Mouse (Mus musculus) CH12.LX (cell line): ENCODE data around the gene Hnrnpul1. TPM values are rescaled to one million over a fixed set of nuclear protein-coding genes. Genes with fewer than 3 reads are reported as not detected.

Source experiments
- DNase-seq: peaks from one replicate; pipeline ENCODE4 v3.0.0-alpha.2; 2013; ENCODE audit errors: extremely low read depth
- H3K27ac ChIP-seq: 2 replicates; pipeline ENCODE4 v1.5.1; 2012; ENCODE audit warnings: low read depth, mild to moderate bottlenecking, control low read depth, moderate library complexity; ENCODE audit not compliant: insufficient read depth
- H3K27me3 ChIP-seq: replicated peaks from 2 replicates; pipeline ENCODE3; 2012; ENCODE audit warnings: inconsistent platforms
- H3K36me3 ChIP-seq, 2 experiments: replicated peaks in 1 of 2; 2 replicates each; pipeline versions ENCODE3 to v1.6.1; 2012; ENCODE audit warnings: inconsistent platforms in 1 of 2, low read length in 1 of 2, mild to moderate bottlenecking in 1 of 2, mixed read lengths in 1 of 2, moderate library complexity in 1 of 2; ENCODE audit not compliant: control insufficient read depth in 1 of 2, insufficient read depth in 1 of 2
- H3K4me1 ChIP-seq, 2 experiments: 2 replicates each; pipeline ENCODE4 v1.6.1; 2012; ENCODE audit warnings: inconsistent platforms in 1 of 2, moderate library complexity in 1 of 2; ENCODE audit not compliant: insufficient read depth in 2 of 2, control insufficient read depth in 1 of 2
- H3K4me2 ChIP-seq: 2 replicates; pipeline ENCODE4 v1.6.1; 2012; ENCODE audit warnings: low read depth, mild to moderate bottlenecking, control low read depth; ENCODE audit not compliant: poor library complexity, insufficient read depth, severe bottlenecking
- H3K4me3 ChIP-seq, 3 experiments: fragments of 150-350 bp in 1 of 3; sonication (generic) in 1 of 3; replicated peaks in 1 of 3; 2 replicates each; pipeline versions ENCODE3 to v1.5.1; 2011 to 2012; ENCODE audit warnings: low read depth in 2 of 3, low read length in 2 of 3, mild to moderate bottlenecking in 2 of 3, moderate library complexity in 2 of 3, control low read depth in 1 of 3, improper control_type of control experiment in 1 of 3, inconsistent platforms in 1 of 3, mixed read lengths in 1 of 3; ENCODE audit not compliant: poor library complexity in 1 of 3
- H3K79me2 ChIP-seq: replicated peaks from 2 replicates; pipeline ENCODE4 v1.6.1; 2012; ENCODE audit warnings: mild to moderate bottlenecking, moderate library complexity; ENCODE audit not compliant: control insufficient read depth, poor library complexity, insufficient read depth, severe bottlenecking; ENCODE audit errors: extremely low read depth
- H3K9ac ChIP-seq: 2 replicates; pipeline ENCODE4 v1.6.1; 2012; ENCODE audit warnings: low read depth, mild to moderate bottlenecking, control low read depth, moderate library complexity; ENCODE audit not compliant: insufficient read depth
- H3K9me3 ChIP-seq: replicated peaks from 2 replicates; pipeline ENCODE3; 2012; ENCODE audit warnings: low read length, inconsistent platforms, mixed read lengths
- CTCF ChIP-seq, 2 experiments: IDR thresholded peaks in 1 of 2; conservative IDR thresholded peaks in 1 of 2; 2 replicates each; pipeline ENCODE4 v1.5.1; 2011 to 2012; ENCODE audit warnings: low read depth in 2 of 2, low read length in 2 of 2, improper control_type of control experiment in 1 of 2, inconsistent platforms in 1 of 2, mild to moderate bottlenecking in 1 of 2, moderate library complexity in 1 of 2
- E2F4 ChIP-seq: IDR thresholded peaks from 2 replicates; pipeline ENCODE4 v1.6.1; 2011; ENCODE audit warnings: low read depth, low read length, improper control_type of control experiment; ENCODE audit not compliant: insufficient replicate concordance
- EP300 ChIP-seq: IDR thresholded peaks from 2 replicates; pipeline ENCODE4 v1.6.1; 2011; ENCODE audit warnings: low read length, improper control_type of control experiment
- ETS1 ChIP-seq: conservative IDR thresholded peaks from 2 replicates; pipeline ENCODE4 v1.6.1; 2012; ENCODE audit warnings: low read depth, mild to moderate bottlenecking, inconsistent platforms, low read length, improper control_type of control experiment, moderate library complexity
- HCFC1 ChIP-seq: IDR thresholded peaks from 2 replicates; pipeline ENCODE4 v1.6.1; 2012; ENCODE audit warnings: low read depth, mild to moderate bottlenecking, inconsistent platforms, low read length, improper control_type of control experiment
- IRF4 ChIP-seq: IDR thresholded peaks from 2 replicates; pipeline ENCODE4 v1.6.1; 2014; ENCODE audit warnings: low read depth, mild to moderate bottlenecking, inconsistent platforms, low read length, improper control_type of control experiment
- JUN ChIP-seq: IDR thresholded peaks from 2 replicates; pipeline ENCODE4 v1.6.1; 2011; ENCODE audit warnings: low read depth, mild to moderate bottlenecking, low read length, improper control_type of control experiment, moderate library complexity; ENCODE audit not compliant: insufficient read depth
- MAZ ChIP-seq: IDR thresholded peaks from 2 replicates; pipeline ENCODE4 v1.6.1; 2012; ENCODE audit warnings: low read depth, mild to moderate bottlenecking, inconsistent platforms, low read length, improper control_type of control experiment, moderate library complexity
- MXI1 ChIP-seq: IDR thresholded peaks from 2 replicates; pipeline ENCODE4 v1.6.1; 2011; ENCODE audit warnings: mild to moderate bottlenecking, low read depth, low read length, improper control_type of control experiment
- POLR2A ChIP-seq: IDR thresholded peaks from 2 replicates; pipeline ENCODE4 v1.6.1; 2011; ENCODE audit warnings: low read depth, mild to moderate bottlenecking, improper control_type of control experiment, low read length
- POLR2AphosphoS2 ChIP-seq: IDR thresholded peaks from 2 replicates; pipeline ENCODE4 v1.6.1; 2011; ENCODE audit warnings: low read depth, low read length, improper control_type of control experiment
- RAD21 ChIP-seq: IDR thresholded peaks from 2 replicates; pipeline ENCODE4 v1.6.1; 2011; ENCODE audit warnings: low read depth, mild to moderate bottlenecking, low read length, improper control_type of control experiment, moderate library complexity
- SIN3A ChIP-seq: IDR thresholded peaks from 2 replicates; pipeline ENCODE4 v1.6.1; 2012; ENCODE audit warnings: low read length, improper control_type of control experiment, inconsistent platforms
- SMC3 ChIP-seq: IDR thresholded peaks from 2 replicates; pipeline ENCODE4 v1.6.1; 2011; ENCODE audit warnings: low read depth, low read length, improper control_type of control experiment
- TCF12 ChIP-seq: IDR thresholded peaks from 2 replicates; pipeline ENCODE4 v1.6.1; 2014; ENCODE audit warnings: low read depth, mild to moderate bottlenecking, inconsistent platforms, low read length, improper control_type of control experiment
- USF1 ChIP-seq: IDR thresholded peaks from 2 replicates; pipeline ENCODE4 v1.6.1; 2014; ENCODE audit warnings: low read depth, mild to moderate bottlenecking, inconsistent platforms, low read length, improper control_type of control experiment
- USF2 ChIP-seq: conservative IDR thresholded peaks from 2 replicates; pipeline ENCODE4 v1.6.1; 2011; ENCODE audit warnings: low read depth, low read length, improper control_type of control experiment
- ZC3H11A ChIP-seq: IDR thresholded peaks from 2 replicates; pipeline ENCODE4 v1.6.1; 2012; ENCODE audit warnings: low read depth, mild to moderate bottlenecking, inconsistent platforms, low read length, improper control_type of control experiment
- ZKSCAN1 ChIP-seq: IDR thresholded peaks from 2 replicates; pipeline ENCODE4 v1.6.1; 2012; ENCODE audit warnings: low read depth, inconsistent platforms, low read length, improper control_type of control experiment, borderline replicate concordance
- dilution Hi-C: fragments of 300-500 bp; cut with MboI; formaldehyde crosslinking; loops from 2 replicates; pipeline ENCODE4 v1.14.3; 2020; ENCODE audit warnings: low sequenced_read_pairs; ENCODE audit not compliant: extremely low pct_unique_long_range_greater_than_20kb, extremely low pct_ligation_motif_present
- in situ Hi-C: fragments of 300-500 bp; cut with MboI; formaldehyde crosslinking; loops from 3 replicates; pipeline ENCODE4 v1.14.3; 2019; ENCODE audit warnings: low sequenced_read_pairs, low pct_ligation_motif_present, low pct_unique_long_range_greater_than_20kb, mixed read lengths
- polyA plus RNA-seq: library from polyadenylated mRNA; unstranded; fragments of >175 nt; gene quantifications from 2 replicates; pipeline ENCODE4 v1.2.1, GENCODE M21; 2012; ENCODE audit warnings: low read depth; ENCODE audit not compliant: insufficient read length
- total RNA-seq, 2 experiments: library from RNA; depleted of rRNA; stranded (reverse); fragments of 300-350 nt in 1 of 2; fragments of >200 nt in 1 of 2; gene quantifications; 2 replicates each; pipeline ENCODE4 v1.2.3; 2012 to 2014

Gene Hnrnpul1
- total and polyA plus RNA-seq, 3 experiments = 52.6 to 188 (median 72.2) TPM

DNA sequence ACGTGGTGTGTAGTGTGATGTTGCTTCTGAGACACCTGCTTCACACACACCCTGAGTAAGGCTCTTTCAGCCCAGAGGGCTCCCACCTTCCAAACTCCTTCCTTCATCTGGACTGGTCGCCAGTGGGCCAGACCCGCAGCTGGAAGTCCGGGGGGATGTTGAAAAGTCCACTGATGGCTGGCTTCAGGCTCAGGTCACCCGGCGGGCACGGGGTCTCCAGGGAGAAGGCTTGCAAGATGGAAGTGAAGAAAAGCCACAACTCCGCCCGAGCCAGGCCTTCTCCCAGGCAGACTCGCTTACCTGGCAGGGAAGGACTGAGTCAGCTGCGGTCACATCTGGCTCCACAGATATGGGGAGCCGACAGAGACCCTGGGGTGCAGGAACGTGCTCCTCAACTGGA, 48.9 kb upstream of the Hnrnpul1 start:
- Histone ChIP-seq H3K9ac (no peak overlapping the region), H3K27ac (no peak overlapping the region), H3K79me2 (no peaks in the 10 kb centered on the region), H3K4me1 (peaks cover 3 to 4% of the 10 kb centered on the region in 2 experiments; a peak in 1 of 4 replicates), H3K27me3 (peaks cover 28% of the 10 kb centered on the region), H3K4me2 (no peak overlapping the region), H3K4me3 (no peak overlapping the region), H3K36me3 (no peaks in the 10 kb centered on the region), H3K9me3 (peaks cover 2% of the 10 kb centered on the region)
- TF ChIP-seq E2F4 (no peak), ZC3H11A (no peak), MAZ (no peak), IRF4 (no peak), ETS1 (no peak), USF1 (no peak), ZKSCAN1 (no peak), JUN (no peak), SIN3A (no peak), EP300 (no peak), POLR2A (no peak), MXI1 (no peak), USF2 (no peak), SMC3 (no peak)
- no peak for DNase-seq
- in situ Hi-C loops = no loop called here
- dilution Hi-C loops = no loop called here

DNA sequence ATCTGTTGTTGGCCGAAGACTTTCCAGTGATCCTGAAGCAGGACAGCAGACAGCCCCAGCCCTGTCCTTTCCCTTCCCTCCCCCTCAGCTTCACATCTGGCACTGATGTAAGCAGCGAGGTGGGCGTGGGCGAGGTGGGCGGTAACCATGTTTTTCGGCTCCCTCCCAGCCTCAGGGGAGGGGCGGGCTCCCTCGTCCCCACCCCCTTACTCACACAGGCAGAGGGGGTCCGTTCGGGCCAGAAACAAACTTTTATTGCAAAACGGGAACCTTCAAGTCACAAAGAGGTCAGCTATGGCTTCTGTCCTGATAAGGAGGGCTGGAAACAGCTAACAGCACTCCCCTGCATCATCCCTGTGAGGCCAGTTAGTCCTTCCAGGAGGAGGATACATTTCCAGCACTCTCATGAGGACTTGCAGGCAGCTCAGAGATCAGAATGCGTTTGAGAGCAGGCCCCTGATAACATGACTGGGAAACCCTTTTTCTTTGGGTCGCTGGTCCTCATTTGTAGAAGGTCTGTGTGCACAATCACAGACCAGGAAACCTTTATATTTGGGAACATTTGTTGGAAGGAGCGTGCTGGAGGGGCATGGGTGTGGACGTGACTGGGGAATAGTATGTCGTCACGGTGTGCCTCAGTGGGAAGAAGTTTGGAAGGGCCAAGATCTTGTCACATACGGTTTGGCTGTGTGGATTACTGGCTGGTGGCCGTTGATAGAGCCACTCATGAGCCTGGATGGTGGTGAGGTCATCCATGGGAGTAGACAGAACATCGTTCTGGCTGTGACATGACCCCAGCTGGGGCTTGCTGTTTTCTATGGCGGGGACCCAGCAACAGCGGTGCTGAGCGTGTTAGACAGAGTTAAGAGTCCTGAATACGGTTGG, 47.9 kb upstream of the Hnrnpul1 start:
- no peaks in the 10 kb centered on the region for H3K36me3 ChIP-seq
- in situ Hi-C loops = no loop called here
- no peak for TF ChIP-seq ZKSCAN1
- no peak for TF ChIP-seq TCF12
- TF ChIP-seq CTCF (conservative IDR thresholded peaks at IDR 0.05 in 1 of 2, IDR thresholded peaks at IDR 0.05 in 1 of 2; ENCODE audit: low read depth in 2 of 2, low read length in 2 of 2) = no peak
- no peak for TF ChIP-seq HCFC1
- no peak for TF ChIP-seq SMC3
- TF ChIP-seq POLR2AphosphoS2 = no peak
- TF ChIP-seq E2F4 = no peak
- TF ChIP-seq RAD21 = no peak
- TF ChIP-seq, all 38 proteins: peak for 0
- no peak overlapping the region for H3K9ac ChIP-seq
- DNase-seq = no peak
- no peak overlapping the region; the same call in 1 of the 2 replicates for H3K4me2 ChIP-seq
- peaks cover 22% of the 10 kb centered on the region for H3K27me3 ChIP-seq
- dilution Hi-C loops = no loop called here
- H3K79me2 ChIP-seq = no peaks in the 10 kb centered on the region
- peaks cover 3 to 4% of the 10 kb centered on the region in 2 experiments; a peak in 1 of 4 replicates for H3K4me1 ChIP-seq
- no peak overlapping the region for H3K27ac ChIP-seq
- no peak overlapping the region for H3K4me3 ChIP-seq
- H3K9me3 ChIP-seq = peaks cover 4% of the 10 kb centered on the region
